Mouse (Mus musculus) liver, embryonic 12.5 days (tissue): ENCODE measurements around the gene Zfp710. TPM values are rescaled to one million over a fixed set of nuclear protein-coding genes. Genes with fewer than 3 reads are reported as not detected.

Experiments
- ATAC-seq: fragments of 200-750 bp; cut with Nextera tagmentation; 2 replicates; pipeline ENCODE4 v1.8.0; 2017; ENCODE audit warnings: moderate number of reproducible peaks, mild to moderate bottlenecking, moderate library complexity
- H3K27ac ChIP-seq: fragments of 300-500 bp; sonication (generic); 2 replicates; pipeline ENCODE4 v1.5.1; 2016; ENCODE audit warnings: mild to moderate bottlenecking
- H3K27me3 ChIP-seq: fragments of 300-500 bp; sonication (generic); replicated peaks from 2 replicates; pipeline ENCODE4 v1.6.1; 2016; ENCODE audit warnings: mild to moderate bottlenecking, moderate library complexity
- H3K36me3 ChIP-seq: fragments of 300-500 bp; sonication (generic); 2 replicates; pipeline ENCODE4 v1.6.1; 2016; ENCODE audit warnings: mild to moderate bottlenecking, moderate library complexity
- H3K4me1 ChIP-seq: fragments of 300-500 bp; sonication (generic); 2 replicates; pipeline ENCODE4 v1.6.1; 2016
- H3K4me2 ChIP-seq: fragments of 300-500 bp; sonication (generic); 2 replicates; pipeline ENCODE4 v1.6.1; 2016; ENCODE audit warnings: mild to moderate bottlenecking, moderate library complexity
- H3K4me3 ChIP-seq: fragments of 300-500 bp; sonication (generic); 2 replicates; pipeline ENCODE4 v1.5.1; 2016; ENCODE audit warnings: mild to moderate bottlenecking, moderate library complexity
- H3K9ac ChIP-seq: fragments of 300-500 bp; sonication (generic); 2 replicates; pipeline ENCODE4 v1.6.1; 2016; ENCODE audit warnings: mild to moderate bottlenecking, moderate library complexity
- H3K9me3 ChIP-seq: fragments of 300-500 bp; sonication (generic); replicated peaks from 2 replicates; pipeline ENCODE4 v1.6.1; 2016; ENCODE audit warnings: mild to moderate bottlenecking, moderate library complexity
- WGBS: fragments of 180-500 bp; shearing (Covaris S2); methylation state at CpG from one replicate; pipeline ENCODE4 v1.1.7; 2016; ENCODE audit not compliant: insufficient replicate concordance; 5-methylcytosine and 5-hydroxymethylcytosine counted together
- polyA plus RNA-seq: library from polyadenylated mRNA; unstranded; fragments of >200 nt; fragmentation: Nextera tagmentation; extraction: Ambion mirVana; gene quantifications from 2 replicates; pipeline ENCODE4 v1.2.1, GENCODE M21; 2016

Zfp710 gene
- polyA plus RNA-seq, 1 experiment from 2014 or later = 7.2 TPM

GRCm38 (mm10) chr7:80091004-80091865, 66.6 kb downstream of the Zfp710 start:
- H3K4me3 ChIP-seq = no peak overlapping the region
- H3K9me3 ChIP-seq = no peaks in the 10 kb centered on the region
- ATAC-seq = no peak
- H3K27me3 ChIP-seq = no peaks in the 10 kb centered on the region
- peaks cover 93% of the 10 kb centered on the region for H3K36me3 ChIP-seq
- no peak overlapping the region for H3K9ac ChIP-seq
- 0 out of 2 replicates have a peak, but pooled peaks cover 2% of the 10 kb centered on the region for H3K4me1 ChIP-seq
- H3K4me2 ChIP-seq = no peak overlapping the region
- no peak overlapping the region for H3K27ac ChIP-seq
- 67% methylated on average over 13 of the region's 13 CpGs for WGBS

GRCm38 (mm10) chr7:80091866-80092210, 67.2 kb downstream of the Zfp710 start:
- Histone ChIP-seq H3K27me3 (no peaks in the 10 kb centered on the region), H3K36me3 (peaks cover 93% of the 10 kb centered on the region), H3K27ac (no peak overlapping the region), H3K9ac (no peak overlapping the region), H3K9me3 (no peaks in the 10 kb centered on the region), H3K4me2 (no peak overlapping the region), H3K4me1 (0 out of 2 replicates have a peak, but pooled peaks cover 2% of the 10 kb centered on the region), H3K4me3 (no peak overlapping the region)
- WGBS = 65% methylated on average over 4 of the region's 4 CpGs
- ATAC-seq = no peak

GRCm38 (mm10) chr7:80092351-80093046, 67.9 kb downstream of the Zfp710 start:
- no peak for ATAC-seq
- Histone ChIP-seq H3K27ac (no peak overlapping the region), H3K4me3 (no peak overlapping the region), H3K4me1 (0 out of 2 replicates have a peak, but pooled peaks cover 2% of the 10 kb centered on the region), H3K9me3 (no peaks in the 10 kb centered on the region), H3K36me3 (peaks cover 95% of the 10 kb centered on the region), H3K9ac (no peak overlapping the region), H3K27me3 (no peaks in the 10 kb centered on the region), H3K4me2 (no peak overlapping the region)
- WGBS = 75% methylated on average over 9 of the region's 9 CpGs

GRCm38 (mm10) chr7:80094481-80094880, 69.9 kb downstream of the Zfp710 start:
- no peak overlapping the region for H3K4me3 ChIP-seq
- no peak overlapping the region for H3K4me2 ChIP-seq
- no peak overlapping the region for H3K27ac ChIP-seq
- H3K27me3 ChIP-seq = no peaks in the 10 kb centered on the region
- 0 out of 2 replicates have a peak, but pooled peaks cover 2% of the 10 kb centered on the region for H3K4me1 ChIP-seq
- WGBS = 75% methylated on average over 5 of the region's 5 CpGs
- ATAC-seq = no peak
- no peak overlapping the region for H3K9ac ChIP-seq
- no peaks in the 10 kb centered on the region for H3K9me3 ChIP-seq
- H3K36me3 ChIP-seq = peaks cover 97% of the 10 kb centered on the region

GRCm38 (mm10) chr7:80095598-80096309, 71.1 kb downstream of the Zfp710 start:
- H3K4me2 ChIP-seq = no peak overlapping the region
- peaks cover 97% of the 10 kb centered on the region for H3K36me3 ChIP-seq
- no peak overlapping the region for H3K27ac ChIP-seq
- H3K4me1 ChIP-seq = 0 out of 2 replicates have a peak, but pooled peaks cover 2% of the 10 kb centered on the region
- WGBS = 81% methylated on average over 20 of the region's 20 CpGs
- no peaks in the 10 kb centered on the region for H3K27me3 ChIP-seq
- no peaks in the 10 kb centered on the region for H3K9me3 ChIP-seq
- H3K4me3 ChIP-seq = no peak overlapping the region
- no peak for ATAC-seq
- H3K9ac ChIP-seq = no peak overlapping the region

- Histone ChIP-seq H3K27me3 (no peaks in the 10 kb centered on the region), H3K27ac (no peak overlapping the region), H3K9me3 (no peaks in the 10 kb centered on the region), H3K9ac (no peak overlapping the region), H3K4me2 (no peak overlapping the region), H3K36me3 (peaks cover 98% of the 10 kb centered on the region), H3K4me3 (no peak overlapping the region), H3K4me1 (no peaks in the 10 kb centered on the region)
- WGBS = 84% methylated on average over 13 of the region's 13 CpGs
- ATAC-seq = no peak
Measured at GRCm38 (mm10) chr7:80098389-80098976, 73.9 kb downstream of the Zfp710 start.

GRCm38 (mm10) chr7:80103335-80103734, 78.7 kb downstream of the Zfp710 start:
- WGBS = 75% methylated on average over 3 of the region's 3 CpGs
- H3K27ac ChIP-seq = no peak overlapping the region
- ATAC-seq = no peak
- peaks cover 68% of the 10 kb centered on the region for H3K36me3 ChIP-seq
- 0 out of 2 replicates have a peak, but pooled peaks cover 7% of the 10 kb centered on the region for H3K4me1 ChIP-seq
- no peak overlapping the region for H3K4me3 ChIP-seq
- H3K9me3 ChIP-seq = 0 out of 2 replicates have a peak, but pooled peaks cover 4% of the 10 kb centered on the region
- H3K9ac ChIP-seq = no peak overlapping the region
- H3K27me3 ChIP-seq = no peaks in the 10 kb centered on the region
- H3K4me2 ChIP-seq = no peak overlapping the region

GRCm38 (mm10) chr7:80105637-80106390, 81.2 kb downstream of the Zfp710 start:
- Histone ChIP-seq H3K27me3 (no peaks in the 10 kb centered on the region), H3K36me3 (peaks cover 60% of the 10 kb centered on the region), H3K9ac (no peak overlapping the region), H3K4me2 (no peak overlapping the region), H3K9me3 (0 out of 2 replicates have a peak, but pooled peaks cover 4% of the 10 kb centered on the region), H3K4me1 (peaks cover 31% of the 10 kb centered on the region), H3K27ac (no peak overlapping the region), H3K4me3 (no peak overlapping the region)
- ATAC-seq = no peak
- WGBS = 83% methylated on average over 4 of the region's 4 CpGs

- no peak overlapping the region for H3K9ac ChIP-seq
- H3K27me3 ChIP-seq = no peaks in the 10 kb centered on the region
- H3K27ac ChIP-seq = no peak overlapping the region
- H3K4me1 ChIP-seq = peaks cover 37% of the 10 kb centered on the region
- no peak for ATAC-seq
- 0 out of 2 replicates have a peak, but pooled peaks cover 4% of the 10 kb centered on the region for H3K9me3 ChIP-seq
- no peak overlapping the region for H3K4me2 ChIP-seq
- WGBS = 82% methylated on average over 1 of the region's 1 CpGs
- H3K4me3 ChIP-seq = no peak overlapping the region
- peaks cover 54% of the 10 kb centered on the region for H3K36me3 ChIP-seq
Measured at GRCm38 (mm10) chr7:80106441-80106840, 81.8 kb downstream of the Zfp710 start.

- Histone ChIP-seq H3K4me1 (peaks cover 75% of the 10 kb centered on the region), H3K4me3 (no peak overlapping the region), H3K9me3 (0 out of 2 replicates have a peak, but pooled peaks cover 3% of the 10 kb centered on the region), H3K4me2 (no peak overlapping the region), H3K27ac (peak overlapping the region; percentile 3; the same call in 1 of the 2 replicates), H3K36me3 (peaks cover 32% of the 10 kb centered on the region), H3K9ac (no peak overlapping the region), H3K27me3 (no peaks in the 10 kb centered on the region)
- WGBS = 69% methylated on average over 9 of the region's 9 CpGs
- no peak for ATAC-seq
Measured at GRCm38 (mm10) chr7:80111066-80112045, 86.7 kb downstream of the Zfp710 start.
